Mouse (Mus musculus): ENCODE data around the gene Ptpn21. TPM values are rescaled to one million over a fixed set of nuclear protein-coding genes. Genes with fewer than 3 reads are reported as not detected.

Ptpn21 gene
- polyA plus RNA-seq, 1 experiment from 2014 or later, result 5.1 TPM

Other genes starting within 250 kb of the Ptpn21 start
- 4.3 and 6.9 TPM in 2 replicates for gene Kcnk10, start 159.1 kb downstream of the Ptpn21 start, polyA plus RNA-seq (2016; fragmentation: Nextera tagmentation; extraction: Ambion mirVana)
- 21.7 and 22.1 TPM in 2 replicates for gene Spata7, start 109.2 kb downstream of the Ptpn21 start, polyA plus RNA-seq (2016; fragmentation: Nextera tagmentation; extraction: Ambion mirVana)
- gene Zc3h14, start 9.6 kb upstream of the Ptpn21 start, polyA plus RNA-seq (2016; fragmentation: Nextera tagmentation; extraction: Ambion mirVana), result 130 and 131 TPM in 2 replicates
- 5.9 and 8.6 TPM in 2 replicates for gene Eml5, start 164.1 kb upstream of the Ptpn21 start, polyA plus RNA-seq (2016; fragmentation: Nextera tagmentation; extraction: Ambion mirVana)
- gene Ttc8, start 183.2 kb upstream of the Ptpn21 start, polyA plus RNA-seq (2016; fragmentation: Nextera tagmentation; extraction: Ambion mirVana), result 31.4 and 31.9 TPM in 2 replicates